Mouse (Mus musculus) cortical plate, adult 2 months (tissue): ENCODE data around the gene Cnksr2. TPM values are rescaled to one million over a fixed set of nuclear protein-coding genes. Genes with fewer than 3 reads are reported as not detected.

Experiments used
- H3K27ac ChIP-seq: fragments of 200-500 bp; 2 replicates; pipeline ENCODE4 v1.5.1; 2012; ENCODE audit warnings: low read length, control low read depth, inconsistent platforms; ENCODE audit not compliant: insufficient read depth
- H3K4me1 ChIP-seq: fragments of 200-500 bp; 2 replicates; pipeline ENCODE4 v1.6.1; 2011; ENCODE audit warnings: low read length; ENCODE audit not compliant: control insufficient read depth, insufficient read depth
- H3K4me3 ChIP-seq: fragments of 200-500 bp; 2 replicates; pipeline ENCODE4 v1.5.1; 2011; ENCODE audit warnings: mild to moderate bottlenecking, low read length, control low read depth; ENCODE audit not compliant: insufficient read depth
- CTCF ChIP-seq: fragments of 200-500 bp; IDR thresholded peaks from 2 replicates; pipeline ENCODE4 v1.5.1; 2011; ENCODE audit warnings: mild to moderate bottlenecking, control low read depth, low read length; ENCODE audit not compliant: insufficient read depth; ENCODE audit errors: extremely low read depth
- POLR2A ChIP-seq: fragments of 200-500 bp; IDR thresholded peaks from 2 replicates; pipeline ENCODE4 v1.6.1; 2011; ENCODE audit warnings: mild to moderate bottlenecking, low read length, control low read depth; ENCODE audit not compliant: insufficient read depth; ENCODE audit errors: extremely low read depth
- polyA plus RNA-seq: library from polyadenylated mRNA; depleted of rRNA; stranded (reverse); fragments of >200 nt; gene quantifications from 2 replicates; pipeline ENCODE4 v1.2.3, GENCODE M21; 2012; rRNA removed

The Cnksr2 gene
- polyA plus RNA-seq, 1 experiment: 82.4 TPM

- no peak overlapping the region for H3K27ac ChIP-seq
These were observed 224.2 kb downstream of the Cnksr2 start for GRCm38 (mm10) chrX:157818921-157819260.

GRCm38 (mm10) chrX:157818207-157818920, 224.7 kb downstream of the Cnksr2 start, which contains the start of gene Klhl34:
Klhl34 (plus strand) TSS chrX:157818435.
- Histone ChIP-seq H3K27ac (peak within 1 kb of the TSS; percentile 80), H3K4me1 (no peaks in the 10 kb centered on the region), H3K4me3 (no peak within 1 kb of the TSS)
- TF ChIP-seq CTCF (no peak), POLR2A (no peak)

More at GRCm38 (mm10) chrX:157818921-157819260, 224.2 kb downstream of the Cnksr2 start:
- Histone ChIP-seq H3K4me1 (no peaks in the 10 kb centered on the region), H3K4me3 (no peak overlapping the region)
- no peak for TF ChIP-seq CTCF
- no peak for TF ChIP-seq POLR2A

- TF ChIP-seq CTCF (no peak), POLR2A (no peak)
- Histone ChIP-seq H3K4me1 (no peaks in the 10 kb centered on the region), H3K4me3 (no peak overlapping the region), H3K27ac (peak overlapping the region; percentile 80)
These were observed 225.4 kb downstream of the Cnksr2 start for GRCm38 (mm10) chrX:157817571-157818206.

GRCm38 (mm10) chrX:157809721-157810120, 233.4 kb downstream of the Cnksr2 start:
- Histone ChIP-seq H3K4me1 (no peaks in the 10 kb centered on the region), H3K4me3 (no peak overlapping the region), H3K27ac (no peak overlapping the region)
- TF ChIP-seq POLR2A (no peak), CTCF (no peak)

GRCm38 (mm10) chrX:157801669-157802068, 241.4 kb downstream of the Cnksr2 start:
- no peak overlapping the region for H3K4me3 ChIP-seq
- H3K4me1 ChIP-seq: no peaks in the 10 kb centered on the region
- H3K27ac ChIP-seq: no peak overlapping the region
- TF ChIP-seq CTCF (no peak), POLR2A (no peak)

Other genes with a start within 250 kb of the Cnksr2 start
- 0.06 and 0.17 TPM in 2 replicates for gene Klhl34, start 224.9 kb downstream of the Cnksr2 start, polyA plus RNA-seq